Mouse (Mus musculus) forebrain, postnatal 0 days (tissue): ENCODE measurements at regions not wholly inside any gene's neighbourhood (a gene's known extent, or its start where the extent isn't known, plus 50 kb on each side); places are given as distances from the start of the nearest gene placed in this dataset.

ENCODE experiments used
- ATAC-seq: fragments of 200-750 bp; cut with Nextera tagmentation; 2 replicates; pipeline ENCODE4 v1.8.0; 2017; ENCODE audit warnings: mild to moderate bottlenecking, moderate library complexity
- DNase-seq: peaks from one replicate; pipeline ENCODE4 v3.0.0-alpha.2; 2015
- H3K27ac ChIP-seq: fragments of 300-500 bp; sonication (generic); 2 replicates; pipeline ENCODE4 v1.5.1; 2014; ENCODE audit warnings: low read depth, mild to moderate bottlenecking, antibody characterized with exemption, low read length, moderate library complexity, mixed read lengths
- H3K27me3 ChIP-seq: fragments of 300-500 bp; sonication (generic); 2 replicates; pipeline ENCODE4 v1.6.1; 2014; ENCODE audit warnings: mild to moderate bottlenecking, low read length, mixed read lengths; ENCODE audit not compliant: insufficient read depth
- H3K36me3 ChIP-seq: fragments of 300-500 bp; sonication (generic); 2 replicates; pipeline ENCODE4 v1.6.1; 2014; ENCODE audit warnings: mild to moderate bottlenecking, moderate library complexity; ENCODE audit not compliant: insufficient read depth
- H3K4me1 ChIP-seq: fragments of 300-500 bp; sonication (generic); 2 replicates; pipeline ENCODE4 v1.6.1; 2014; ENCODE audit warnings: antibody characterized with exemption; ENCODE audit not compliant: insufficient read depth
- H3K4me2 ChIP-seq: fragments of 300-500 bp; sonication (generic); 2 replicates; pipeline ENCODE4 v1.6.1; 2014; ENCODE audit warnings: low read depth, mild to moderate bottlenecking, moderate library complexity
- H3K4me3 ChIP-seq: fragments of 300-500 bp; sonication (generic); 2 replicates; pipeline ENCODE4 v1.5.1; 2014; ENCODE audit warnings: low read depth, low read length, mixed read lengths
- H3K9ac ChIP-seq: fragments of 300-500 bp; sonication (generic); 2 replicates; pipeline ENCODE4 v1.6.1; 2014; ENCODE audit warnings: mild to moderate bottlenecking
- H3K9me3 ChIP-seq: fragments of 300-500 bp; sonication (generic); 2 replicates; pipeline ENCODE4 v1.6.1; 2016; ENCODE audit warnings: low read length
- CTCF ChIP-seq: sonication (generic); IDR thresholded peaks from 2 replicates; pipeline ENCODE4 v1.5.1; 2016; ENCODE audit warnings: antibody characterized with exemption, control low read depth, low read depth
- WGBS: fragments of 180-500 bp; shearing (Covaris S2); extraction: QIAGEN DNeasy Blood & Tissue Kit; methylation state at CpG from one replicate; pipeline ENCODE4 v1.1.7; 2014; 5-methylcytosine and 5-hydroxymethylcytosine counted together

DNA sequence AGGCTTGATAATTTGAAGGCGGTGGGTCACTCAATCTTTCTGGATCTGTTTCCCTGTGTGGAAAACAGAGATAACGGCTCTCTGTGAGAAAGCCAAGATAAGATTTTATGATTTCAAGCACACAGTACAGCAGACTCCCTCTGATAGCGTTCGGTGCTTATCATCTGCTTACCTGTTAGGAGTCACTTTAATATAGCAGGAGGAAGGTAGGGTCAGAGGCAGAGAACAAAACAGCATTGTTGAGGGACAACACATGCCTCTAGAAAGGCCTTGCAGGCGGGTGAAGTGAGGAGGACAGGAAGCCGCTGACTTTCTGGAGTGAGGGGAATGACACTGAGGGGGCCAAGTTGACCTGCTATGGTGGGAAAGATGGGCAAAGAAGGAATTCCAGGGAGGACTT lies 118.9 kb upstream of the Rgmb start:
- WGBS, result 81% methylated on average over 6 of the region's 6 CpGs
- Histone ChIP-seq H3K4me1 (no peaks in the 10 kb centered on the region; the same call in 1 of the 2 replicates), H3K27ac (no peak overlapping the region), H3K36me3 (no peaks in the 10 kb centered on the region), H3K9me3 (no peaks in the 10 kb centered on the region), H3K4me2 (no peak overlapping the region), H3K4me3 (no peak overlapping the region), H3K27me3 (no peaks in the 10 kb centered on the region), H3K9ac (no peak overlapping the region)
- no peak for TF ChIP-seq CTCF
- ATAC-seq, result no peak
- DNase-seq, result no peak

DNA sequence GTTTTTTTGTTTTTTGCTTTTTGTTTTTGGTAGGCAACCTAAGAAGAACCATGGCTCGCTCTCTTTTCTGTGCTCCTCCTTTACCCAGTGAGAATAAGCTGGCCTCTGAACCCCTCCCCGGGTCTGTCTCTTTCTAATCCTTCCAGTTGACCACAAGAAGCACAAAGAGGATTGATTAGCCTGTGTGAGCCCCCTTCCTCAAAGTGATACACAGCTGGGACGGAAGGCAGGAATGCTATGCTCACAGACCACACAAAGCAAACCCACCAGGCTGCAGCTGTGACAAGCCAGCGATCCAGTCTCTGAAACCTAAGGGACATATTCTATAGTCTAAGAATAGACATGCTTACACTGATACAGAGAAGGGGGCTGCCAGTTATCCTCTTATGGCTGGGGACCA lies 111.5 kb upstream of the Rgmb start:
- Histone ChIP-seq H3K4me1 (no peaks in the 10 kb centered on the region), H3K4me3 (no peak overlapping the region), H3K27me3 (no peaks in the 10 kb centered on the region), H3K36me3 (no peaks in the 10 kb centered on the region), H3K27ac (no peak overlapping the region), H3K4me2 (no peak overlapping the region), H3K9me3 (no peaks in the 10 kb centered on the region), H3K9ac (no peak overlapping the region)
- ATAC-seq, result no peak
- 14% methylated on average over 4 of the region's 4 CpGs for WGBS
- TF ChIP-seq CTCF, result no peak
- no peak for DNase-seq

DNA sequence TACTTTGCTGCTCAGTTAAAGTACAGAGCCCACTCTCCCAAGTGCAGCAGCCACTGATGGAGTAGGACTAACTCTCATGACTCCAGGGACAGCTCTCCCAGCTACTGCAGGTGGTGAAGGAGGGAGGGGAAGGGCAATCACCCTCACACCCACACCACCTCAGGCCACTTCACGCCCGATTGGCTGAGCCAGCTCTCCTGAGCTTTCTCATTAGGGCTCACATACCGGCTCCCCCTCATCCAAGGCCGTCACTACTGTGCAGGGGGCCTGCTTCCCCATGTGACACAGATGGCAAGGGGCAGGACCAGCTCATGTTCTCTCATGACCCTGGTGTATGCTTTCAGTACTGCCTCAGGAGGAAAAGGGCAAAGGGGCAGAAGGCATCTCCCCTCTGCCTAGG lies 87.8 kb upstream of the Rgmb start:
- no peak overlapping the region for H3K9ac ChIP-seq
- ATAC-seq, result no peak

DNA sequence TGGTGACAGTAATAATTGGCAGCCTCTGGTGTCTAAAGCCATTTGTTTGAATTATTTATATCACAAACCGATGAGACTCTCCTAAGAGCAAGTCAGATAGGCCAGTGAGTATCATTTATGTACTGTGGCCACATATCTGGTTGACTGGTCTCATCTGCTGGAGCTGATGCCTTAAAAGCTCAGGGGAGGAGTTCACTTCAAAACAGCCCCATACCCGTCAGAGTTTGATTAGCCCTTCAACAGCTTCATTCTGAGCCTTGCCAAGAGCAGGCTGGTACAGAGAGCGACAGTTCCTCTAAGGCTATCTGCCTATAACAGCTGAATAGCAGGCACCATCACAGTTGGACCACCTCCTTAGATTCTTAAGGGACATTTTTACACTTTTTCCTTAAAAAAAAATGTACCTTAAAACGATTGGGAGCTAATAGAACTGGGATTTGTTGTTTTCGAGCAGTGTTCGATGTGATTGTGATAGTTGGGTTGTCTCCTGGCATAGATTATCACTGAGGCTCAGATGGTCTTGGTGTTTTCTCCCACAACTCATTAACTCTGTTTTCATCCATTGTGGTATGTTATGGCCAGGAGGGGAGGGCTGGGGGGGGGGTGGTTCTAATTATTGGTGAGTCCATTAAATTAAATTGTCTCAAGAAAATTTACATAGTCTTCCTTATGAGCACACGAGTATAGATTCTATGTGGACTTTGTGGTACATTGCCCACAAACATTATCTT lies 68.0 kb upstream of the Rgmb start:
- no peaks in the 10 kb centered on the region for H3K27me3 ChIP-seq
- H3K27ac ChIP-seq, result no peak overlapping the region
- ATAC-seq (no peak), DNase-seq (no peak)
- no peaks in the 10 kb centered on the region for H3K4me1 ChIP-seq
- WGBS, result 67% methylated on average over 7 of the region's 7 CpGs
- no peaks in the 10 kb centered on the region for H3K36me3 ChIP-seq
- no peak overlapping the region for H3K4me2 ChIP-seq
- H3K4me3 ChIP-seq, result no peak overlapping the region
- H3K9ac ChIP-seq, result no peak overlapping the region
- TF ChIP-seq CTCF, result no peak
- H3K9me3 ChIP-seq, result no peaks in the 10 kb centered on the region

More for the DNA sequence above, 87.8 kb upstream of the Rgmb start:
- no peaks in the 10 kb centered on the region for H3K27me3 ChIP-seq
- H3K36me3 ChIP-seq, result no peaks in the 10 kb centered on the region
- H3K27ac ChIP-seq, result no peak overlapping the region
- TF ChIP-seq CTCF, result no peak
- H3K4me2 ChIP-seq, result no peak overlapping the region
- DNase-seq, result no peak
- H3K9me3 ChIP-seq, result no peaks in the 10 kb centered on the region
- H3K4me1 ChIP-seq, result no peaks in the 10 kb centered on the region
- 42% methylated on average over 4 of the region's 4 CpGs for WGBS
- H3K4me3 ChIP-seq, result no peak overlapping the region

DNA sequence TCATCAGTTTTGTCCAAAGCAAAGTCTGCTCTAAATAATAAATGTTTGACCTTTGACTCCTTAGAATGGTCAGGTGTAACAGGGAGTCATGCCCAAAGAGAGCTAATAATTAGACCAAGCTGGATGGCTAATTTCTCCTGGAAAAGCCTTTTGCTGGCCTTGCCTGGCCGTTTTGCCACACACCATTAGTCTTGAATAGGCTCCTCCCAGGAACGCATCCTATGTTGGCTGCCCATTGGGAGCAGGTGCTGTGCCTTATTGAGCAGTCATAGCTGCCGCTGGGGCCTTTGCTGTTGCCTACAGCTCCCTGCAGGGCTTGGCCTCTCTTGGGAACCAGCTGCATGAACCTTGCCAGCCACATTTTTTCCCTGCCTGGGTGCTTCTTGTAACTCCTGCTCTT lies 65.1 kb upstream of the Rgmb start:
- H3K36me3 ChIP-seq, result no peaks in the 10 kb centered on the region
- no peak overlapping the region for H3K4me3 ChIP-seq
- ATAC-seq (no peak), DNase-seq (no peak)
- WGBS, result 13% methylated on average over 3 of the region's 3 CpGs
- H3K27me3 ChIP-seq, result no peaks in the 10 kb centered on the region
- H3K4me1 ChIP-seq, result no peaks in the 10 kb centered on the region
- no peak overlapping the region for H3K9ac ChIP-seq
- TF ChIP-seq CTCF, result no peak
- no peak overlapping the region for H3K4me2 ChIP-seq
- no peaks in the 10 kb centered on the region for H3K9me3 ChIP-seq
- H3K27ac ChIP-seq, result no peak overlapping the region

DNA sequence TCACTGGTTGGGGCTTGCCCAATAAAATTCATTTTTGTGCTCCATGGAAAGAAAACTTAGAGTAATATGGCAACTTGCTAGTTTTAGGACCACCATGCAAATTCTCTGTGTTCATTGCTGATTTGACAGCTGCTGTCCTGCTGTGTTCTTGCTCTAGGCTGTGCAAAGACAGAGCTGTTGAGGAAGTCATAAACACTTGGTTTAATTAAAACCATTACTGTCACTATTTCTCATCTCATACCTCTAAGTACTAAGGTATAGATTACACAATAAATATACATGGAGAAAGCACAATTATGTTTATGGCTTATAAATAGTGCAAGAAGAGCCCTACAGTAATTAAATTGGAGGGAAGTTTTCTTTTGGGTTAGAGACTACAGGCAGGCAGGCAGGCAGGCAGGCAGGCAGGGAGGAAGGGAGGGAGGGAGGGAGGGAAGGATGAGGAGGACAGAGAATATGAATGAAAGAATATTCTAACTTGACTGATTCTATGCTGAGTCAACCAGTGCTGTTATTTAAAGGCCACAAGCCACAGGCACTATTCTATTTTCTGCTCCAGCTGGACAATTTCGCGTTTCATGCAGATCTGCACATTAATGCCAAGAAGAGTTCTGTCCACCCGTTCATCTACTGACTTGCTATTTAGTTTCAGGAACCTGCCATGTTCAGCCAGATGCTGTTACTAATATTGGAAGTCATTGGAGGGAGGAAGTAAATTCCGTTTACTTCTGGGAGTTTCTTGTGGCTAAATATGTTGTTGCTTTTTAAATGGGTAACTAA lies 61.2 kb upstream of the Rgmb start:
- Histone ChIP-seq H3K4me3 (no peak overlapping the region), H3K9me3 (0 out of 2 replicates have a peak, but pooled peaks cover 3% of the 10 kb centered on the region), H3K27me3 (no peaks in the 10 kb centered on the region), H3K9ac (no peak overlapping the region), H3K36me3 (no peaks in the 10 kb centered on the region), H3K27ac (no peak overlapping the region), H3K4me1 (no peaks in the 10 kb centered on the region), H3K4me2 (no peak overlapping the region)
- no peak for TF ChIP-seq CTCF
- WGBS, result 74% methylated on average over 4 of the region's 4 CpGs
- ATAC-seq (no peak), DNase-seq (no peak)

DNA sequence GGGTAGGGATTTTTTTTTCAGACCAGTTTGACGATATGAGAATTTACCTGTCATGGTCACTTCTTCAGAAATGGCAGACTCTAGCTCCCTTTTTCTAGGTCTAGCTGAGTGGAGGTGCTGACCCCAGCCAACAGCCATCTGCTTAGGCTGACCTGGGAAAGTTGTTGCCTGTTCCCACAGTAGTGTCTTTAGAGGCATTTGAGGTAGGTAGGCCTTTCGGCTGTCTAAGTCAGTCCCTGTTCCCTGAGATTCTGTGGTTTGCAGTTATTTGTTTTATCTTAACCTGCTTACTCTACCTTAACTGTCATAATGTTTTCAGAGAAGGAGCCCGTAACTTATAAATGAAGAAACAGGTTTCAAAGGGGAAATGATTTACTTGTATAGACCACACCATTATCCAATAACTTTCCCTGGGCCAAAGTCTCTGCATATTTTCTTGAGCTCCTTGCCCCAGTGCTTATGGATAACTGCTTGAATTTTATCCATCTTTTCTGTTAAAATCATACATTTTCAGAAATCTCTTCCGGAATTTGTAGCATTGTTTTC lies 59.8 kb upstream of the Rgmb start:
- Histone ChIP-seq H3K27me3 (no peaks in the 10 kb centered on the region), H3K9me3 (0 out of 2 replicates have a peak, but pooled peaks cover 3% of the 10 kb centered on the region), H3K27ac (no peak overlapping the region), H3K4me3 (no peak overlapping the region), H3K4me1 (no peaks in the 10 kb centered on the region), H3K9ac (no peak overlapping the region), H3K4me2 (no peak overlapping the region), H3K36me3 (no peaks in the 10 kb centered on the region)
- no peak for TF ChIP-seq CTCF
- DNase-seq (no peak), ATAC-seq (no peak)
- WGBS, result 92% methylated on average over 4 of the region's 4 CpGs
